Mouse (Mus musculus) intestine, embryonic 14.5 days (tissue): Measurements from ENCODE around the gene Kdm5b. TPM values are rescaled to one million over a fixed set of nuclear protein-coding genes. Genes with fewer than 3 reads are reported as not detected.

Experiments used
- ATAC-seq: fragments of 200-750 bp; cut with Nextera tagmentation; replicated peaks from 2 replicates; pipeline ENCODE4 v1.8.0; 2017; ENCODE audit warnings: low read depth, moderate number of reproducible peaks, moderate TSS enrichment, moderate library complexity; ENCODE audit not compliant: low FRiP score, low TSS enrichment
- DNase-seq: peaks from one replicate; pipeline ENCODE4 v3.0.0-alpha.2; 2018; ENCODE audit warnings: low spot score
- H3K27ac ChIP-seq: fragments of 300-500 bp; sonication (generic); 2 replicates; pipeline ENCODE4 v1.5.1; 2014; ENCODE audit warnings: low read depth, mild to moderate bottlenecking, control low read depth
- H3K27me3 ChIP-seq: fragments of 300-500 bp; sonication (generic); replicated peaks from 2 replicates; pipeline ENCODE4 v1.6.1; 2014; ENCODE audit warnings: low read length, control low read depth; ENCODE audit not compliant: control insufficient read depth, insufficient read depth
- H3K36me3 ChIP-seq: fragments of 300-500 bp; sonication (generic); 2 replicates; pipeline ENCODE4 v1.6.1; 2014; ENCODE audit warnings: low read length, control low read depth; ENCODE audit not compliant: control insufficient read depth, insufficient read depth
- H3K4me1 ChIP-seq: fragments of 300-500 bp; sonication (generic); replicated peaks from 2 replicates; pipeline ENCODE4 v1.6.1; 2014; ENCODE audit warnings: low read length, control low read depth, mixed read lengths; ENCODE audit not compliant: control insufficient read depth, insufficient read depth
- H3K4me2 ChIP-seq: fragments of 300-500 bp; sonication (generic); 2 replicates; pipeline ENCODE4 v1.6.1; 2014; ENCODE audit warnings: low read length
- H3K4me3 ChIP-seq: fragments of 300-500 bp; sonication (generic); 2 replicates; pipeline ENCODE4 v1.5.1; 2014; ENCODE audit warnings: low read depth, low read length, control low read depth, mixed read lengths
- H3K9ac ChIP-seq: fragments of 300-500 bp; sonication (generic); 2 replicates; pipeline ENCODE4 v1.6.1; 2014; ENCODE audit warnings: mild to moderate bottlenecking, low read length
- H3K9me3 ChIP-seq: fragments of 300-500 bp; sonication (generic); 2 replicates; pipeline ENCODE4 v1.6.1; 2016; ENCODE audit warnings: low read length, control low read depth; ENCODE audit not compliant: control insufficient read depth
- WGBS: fragments of 180-500 bp; shearing (Covaris S2); extraction: QIAGEN DNeasy Blood & Tissue Kit; methylation state at CpG from one replicate; pipeline ENCODE4 v1.1.7; 2014; 5-methylcytosine and 5-hydroxymethylcytosine counted together
- polyA plus RNA-seq: library from polyadenylated mRNA; unstranded; fragments of >200 nt; fragmentation: Nextera tagmentation; extraction: Ambion mirVana; gene quantifications from 2 replicates; pipeline ENCODE4 v1.2.1, GENCODE M21; 2014

Gene Kdm5b
- polyA plus RNA-seq, 1 experiment from 2014 or later = 54.2 TPM

DNA sequence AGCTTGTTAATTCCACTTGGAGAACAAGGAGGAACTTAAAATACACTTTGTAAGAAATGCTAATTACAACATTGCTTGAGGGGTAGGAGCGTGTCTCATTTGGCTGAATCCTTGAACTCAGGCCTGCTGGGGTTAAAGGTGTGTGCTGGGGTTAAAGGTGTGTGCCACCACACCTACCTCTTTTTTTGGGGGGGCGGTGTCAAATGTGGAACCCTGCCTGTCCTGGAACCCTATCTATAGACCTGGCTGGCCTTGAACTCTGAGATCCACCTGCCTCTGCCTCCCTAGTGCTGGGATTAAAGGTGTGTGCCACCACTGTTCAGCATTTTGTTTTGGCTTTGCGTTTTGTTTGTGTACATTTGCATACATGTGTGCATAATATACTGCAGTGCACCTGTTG is 3.8 kb downstream of the Kdm5b start:
- DNase-seq = no peak
- H3K9me3 ChIP-seq = no peaks in the 10 kb centered on the region
- no peaks in the 10 kb centered on the region for H3K27me3 ChIP-seq
- 89% methylated on average over 3 of the region's 3 CpGs for WGBS
- no peak overlapping the region for H3K4me2 ChIP-seq
- peaks cover 17% of the 10 kb centered on the region; the same call in 1 of the 2 replicates for H3K4me1 ChIP-seq
- no peak overlapping the region for H3K9ac ChIP-seq
- 0 out of 2 replicates have a peak, but pooled peaks cover 3% of the 10 kb centered on the region for H3K36me3 ChIP-seq
- no peak for ATAC-seq
- no peak overlapping the region for H3K27ac ChIP-seq
- H3K4me3 ChIP-seq = no peak overlapping the region

DNA sequence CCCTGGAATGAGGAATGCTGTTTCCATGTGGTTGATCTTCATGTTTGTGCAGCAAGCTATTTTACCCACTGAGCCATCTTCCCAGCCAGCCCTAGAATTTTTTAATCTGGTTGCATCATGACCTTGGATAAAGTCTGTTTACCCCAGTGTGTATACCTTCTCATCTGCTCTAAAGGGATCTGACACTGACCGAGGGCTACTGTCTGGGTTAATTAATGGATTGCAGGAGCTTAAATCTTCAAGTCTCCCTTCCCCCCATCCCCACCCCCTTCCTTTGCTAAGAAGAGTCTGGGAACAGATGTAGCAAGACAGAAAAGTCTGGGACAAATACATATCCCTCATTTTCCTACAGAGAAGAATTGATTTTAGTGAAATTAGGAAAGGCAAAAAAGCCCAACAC is 7.5 kb downstream of the Kdm5b start:
- Histone ChIP-seq H3K36me3 (0 out of 2 replicates have a peak, but pooled peaks cover 3% of the 10 kb centered on the region), H3K27me3 (no peaks in the 10 kb centered on the region), H3K27ac (no peak overlapping the region), H3K4me2 (no peak overlapping the region), H3K4me3 (no peak overlapping the region), H3K9ac (no peak overlapping the region), H3K9me3 (no peaks in the 10 kb centered on the region), H3K4me1 (peaks cover 7% of the 10 kb centered on the region; the same call in 1 of the 2 replicates)
- WGBS = 21% methylated on average over 1 of the region's 1 CpGs
- DNase-seq (peak; percentile 36), ATAC-seq (no peak)

DNA sequence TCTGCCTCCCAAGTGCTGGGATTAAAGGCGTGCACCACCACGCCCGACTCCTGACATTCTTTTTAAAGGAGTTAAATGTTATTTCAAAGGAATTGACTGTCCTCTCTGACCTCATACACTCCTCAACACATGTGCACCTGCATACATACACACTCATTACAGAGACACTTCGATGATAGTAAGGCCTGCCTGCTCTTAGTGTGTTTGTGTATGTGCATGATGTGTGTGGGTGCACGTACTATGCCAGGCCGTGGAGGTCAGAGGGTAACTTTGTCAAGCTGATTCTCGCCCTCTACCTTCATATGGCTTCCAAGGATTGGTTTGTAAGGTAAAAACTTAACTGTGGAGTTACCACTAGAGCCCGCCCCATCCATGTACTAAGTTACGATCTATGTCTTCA is 10.2 kb downstream of the Kdm5b start:
- peak; percentile 41 for DNase-seq
- no peak overlapping the region for H3K4me3 ChIP-seq
- peaks cover 7% of the 10 kb centered on the region; the same call in 1 of the 2 replicates for H3K4me1 ChIP-seq
- H3K9ac ChIP-seq = no peak overlapping the region
- no peak overlapping the region for H3K27ac ChIP-seq
- WGBS = 90% methylated on average over 9 of the region's 9 CpGs
- ATAC-seq = no peak
- no peak overlapping the region for H3K4me2 ChIP-seq
- no peaks in the 10 kb centered on the region for H3K27me3 ChIP-seq
- H3K36me3 ChIP-seq = 0 out of 2 replicates have a peak, but pooled peaks cover 3% of the 10 kb centered on the region
- H3K9me3 ChIP-seq = no peaks in the 10 kb centered on the region

DNA sequence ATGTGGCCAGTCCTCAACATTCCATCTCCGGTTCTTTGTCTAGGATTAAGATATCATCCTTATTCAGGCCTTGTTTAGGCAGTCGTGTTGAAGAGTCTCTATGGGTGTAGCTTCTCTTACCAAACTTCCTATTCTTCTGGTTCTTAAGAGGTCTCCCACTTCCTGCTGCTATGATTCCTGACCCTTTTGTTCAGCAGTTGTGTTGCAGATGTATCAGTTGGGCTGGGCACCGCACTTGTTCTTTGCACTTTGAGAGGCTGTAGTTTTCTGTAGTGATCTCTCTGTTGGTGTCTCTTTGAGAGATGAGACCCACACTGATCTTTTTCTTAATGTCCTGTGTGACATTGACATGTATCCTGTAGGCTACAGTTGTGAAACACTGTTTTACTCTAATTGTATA is 10.7 kb downstream of the Kdm5b start:
- no peak overlapping the region for H3K9ac ChIP-seq
- no peaks in the 10 kb centered on the region for H3K27me3 ChIP-seq
- H3K27ac ChIP-seq = no peak overlapping the region
- H3K4me2 ChIP-seq = no peak overlapping the region
- WGBS = 67% methylated on average over 3 of the region's 3 CpGs
- no peak overlapping the region for H3K4me3 ChIP-seq
- DNase-seq = no peak
- no peaks in the 10 kb centered on the region for H3K9me3 ChIP-seq
- 0 out of 2 replicates have a peak, but pooled peaks cover 3% of the 10 kb centered on the region for H3K36me3 ChIP-seq
- no peak for ATAC-seq
- peaks cover 4% of the 10 kb centered on the region; the same call in 1 of the 2 replicates for H3K4me1 ChIP-seq

DNA sequence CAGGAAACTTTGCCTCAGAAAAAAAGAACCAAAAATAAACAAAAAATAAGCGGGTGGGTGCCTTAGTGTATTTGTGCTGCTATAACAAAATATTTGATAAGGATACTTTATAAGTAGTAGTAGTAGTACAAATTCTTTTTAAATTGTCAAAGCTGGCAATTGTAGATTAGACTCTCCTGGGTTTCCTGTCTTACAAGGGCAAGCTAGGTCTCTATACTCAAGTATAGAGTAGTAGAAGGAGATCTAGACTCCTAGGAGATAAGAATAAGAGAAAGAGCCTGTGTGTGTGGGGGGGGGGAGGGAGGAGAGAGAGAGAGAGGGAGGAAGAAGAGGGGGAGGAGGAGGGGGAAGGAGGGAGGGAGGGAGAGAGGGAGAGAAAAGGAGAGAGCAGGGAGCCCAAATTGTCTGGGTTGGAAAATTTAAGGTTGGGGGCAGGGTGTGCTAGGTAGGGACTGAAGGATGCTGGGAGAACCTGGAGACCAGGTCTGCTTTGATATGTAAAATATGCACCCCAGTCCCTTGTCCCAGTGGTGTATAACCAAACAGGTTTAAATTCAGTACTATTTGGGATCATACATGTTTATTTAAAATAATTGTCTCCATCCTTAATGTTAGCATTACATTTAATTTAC is 13.4 kb downstream of the Kdm5b start:
- H3K27ac ChIP-seq = no peak overlapping the region
- H3K9ac ChIP-seq = no peak overlapping the region
- ATAC-seq = no peak
- DNase-seq = no peak
- 61% methylated on average over 1 of the region's 1 CpGs for WGBS
- H3K9me3 ChIP-seq = no peaks in the 10 kb centered on the region
- no peaks in the 10 kb centered on the region for H3K27me3 ChIP-seq
- no peaks in the 10 kb centered on the region for H3K4me1 ChIP-seq
- H3K4me2 ChIP-seq = no peak overlapping the region
- H3K4me3 ChIP-seq = no peak overlapping the region
- no peaks in the 10 kb centered on the region for H3K36me3 ChIP-seq

DNA sequence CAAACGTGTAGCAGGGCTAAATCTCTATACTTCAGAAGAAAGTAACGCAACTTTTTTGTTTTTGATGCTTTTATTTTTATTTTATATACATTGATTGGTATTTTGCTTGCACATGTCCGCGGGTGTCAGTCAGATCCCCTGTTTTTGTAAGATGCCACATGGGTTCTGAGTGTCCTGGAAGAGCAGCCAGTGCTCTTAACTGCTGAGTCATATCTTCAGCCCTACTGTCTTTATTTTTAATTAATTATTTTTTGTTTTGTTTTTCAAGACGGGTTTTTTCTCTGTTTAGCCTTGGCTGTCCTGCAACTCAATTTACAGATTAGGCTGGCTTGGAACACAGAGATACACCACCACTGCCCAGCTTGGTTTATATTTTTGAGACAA is 14.0 kb downstream of the Kdm5b start:
- WGBS = 69% methylated on average over 5 of the region's 5 CpGs

DNA sequence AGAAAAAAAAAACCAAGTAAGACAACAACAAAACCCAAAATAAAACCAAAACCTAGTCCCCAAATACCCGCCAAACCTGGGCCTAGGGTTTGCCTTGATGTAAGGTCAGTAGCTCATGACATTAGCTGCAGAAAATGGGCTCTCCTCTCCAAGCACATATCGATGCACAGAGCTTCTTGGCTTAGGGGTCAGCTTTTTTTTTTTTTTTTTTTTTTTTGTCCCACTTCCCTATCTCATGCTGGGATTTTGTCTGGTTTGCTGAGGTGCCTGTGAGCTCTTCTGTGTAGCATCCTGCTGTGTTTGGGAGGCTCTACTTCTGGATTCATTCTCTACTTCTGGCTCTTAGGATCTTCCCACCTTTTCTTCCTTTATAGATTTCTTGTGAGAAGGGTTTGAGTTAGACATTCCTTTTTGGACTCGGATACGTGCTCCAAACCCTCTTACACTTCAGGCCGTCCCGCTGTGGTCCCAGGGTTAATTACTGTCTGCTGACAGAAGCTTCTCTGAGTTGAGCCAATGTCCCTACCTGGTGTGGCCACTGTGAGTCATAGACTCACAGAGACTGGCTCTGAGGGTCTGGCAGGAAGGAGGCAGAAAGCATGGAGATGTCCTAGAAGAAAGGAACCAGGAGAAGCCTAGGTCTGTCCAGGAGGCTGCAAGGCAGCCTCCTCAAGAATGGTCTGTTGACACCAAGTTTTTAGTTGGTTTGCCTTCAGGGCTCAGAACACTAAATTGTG is 17.6 kb downstream of the Kdm5b start:
- Histone ChIP-seq H3K27ac (no peak overlapping the region), H3K36me3 (no peaks in the 10 kb centered on the region), H3K4me1 (peaks cover 4% of the 10 kb centered on the region; the same call in 1 of the 2 replicates), H3K4me3 (no peak overlapping the region), H3K9me3 (no peaks in the 10 kb centered on the region), H3K9ac (no peak overlapping the region), H3K27me3 (no peaks in the 10 kb centered on the region), H3K4me2 (no peak overlapping the region)
- DNase-seq (no peak), ATAC-seq (no peak)
- WGBS = 85% methylated on average over 6 of the region's 6 CpGs

More for the DNA sequence above, 14.0 kb downstream of the Kdm5b start:
- H3K4me2 ChIP-seq = no peak overlapping the region
- ATAC-seq (no peak), DNase-seq (no peak)
- no peaks in the 10 kb centered on the region for H3K36me3 ChIP-seq
- no peaks in the 10 kb centered on the region for H3K27me3 ChIP-seq
- H3K9me3 ChIP-seq = no peaks in the 10 kb centered on the region
- H3K9ac ChIP-seq = no peak overlapping the region
- no peak overlapping the region for H3K4me3 ChIP-seq
- H3K4me1 ChIP-seq = no peaks in the 10 kb centered on the region
- no peak overlapping the region for H3K27ac ChIP-seq

DNA sequence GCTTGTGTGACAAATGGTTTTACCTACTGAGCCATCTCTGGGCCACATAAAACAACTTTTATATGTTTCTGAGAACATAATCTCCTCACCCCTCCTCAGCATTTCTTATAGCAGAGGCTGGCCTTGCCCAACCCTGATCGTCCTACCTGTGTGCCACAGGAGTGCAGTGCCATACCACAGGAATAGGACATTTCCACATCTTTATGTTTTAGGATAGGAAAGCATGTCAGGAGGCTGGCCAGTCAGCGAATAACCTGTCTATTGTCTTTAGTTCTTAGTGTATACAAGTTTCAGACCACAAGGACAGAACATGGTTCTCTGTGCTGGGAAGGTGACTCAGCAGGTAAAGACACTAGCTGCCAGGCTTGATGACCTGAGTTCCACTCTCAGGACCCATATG is 20.8 kb downstream of the Kdm5b start:
- H3K9me3 ChIP-seq = no peaks in the 10 kb centered on the region

More for the DNA sequence above, 20.8 kb downstream of the Kdm5b start:
- ATAC-seq (no peak), DNase-seq (no peak)
- H3K4me2 ChIP-seq = no peak overlapping the region
- H3K27me3 ChIP-seq = no peaks in the 10 kb centered on the region
- H3K9ac ChIP-seq = no peak overlapping the region
- peaks cover 15% of the 10 kb centered on the region; the same call in 1 of the 2 replicates for H3K4me1 ChIP-seq
- no peak overlapping the region for H3K4me3 ChIP-seq
- WGBS = 91% methylated on average over 2 of the region's 2 CpGs
- H3K27ac ChIP-seq = no peak overlapping the region
- peaks cover 5% of the 10 kb centered on the region for H3K36me3 ChIP-seq
